Mouse (Mus musculus): ENCODE data around the gene Fancm.
"Not testable (repeated sequence)": the region's sequence is repeated elsewhere in the genome, so short reads cannot be mapped to it uniquely, and the experiment has no call there.

Fancm gene

DNA sequence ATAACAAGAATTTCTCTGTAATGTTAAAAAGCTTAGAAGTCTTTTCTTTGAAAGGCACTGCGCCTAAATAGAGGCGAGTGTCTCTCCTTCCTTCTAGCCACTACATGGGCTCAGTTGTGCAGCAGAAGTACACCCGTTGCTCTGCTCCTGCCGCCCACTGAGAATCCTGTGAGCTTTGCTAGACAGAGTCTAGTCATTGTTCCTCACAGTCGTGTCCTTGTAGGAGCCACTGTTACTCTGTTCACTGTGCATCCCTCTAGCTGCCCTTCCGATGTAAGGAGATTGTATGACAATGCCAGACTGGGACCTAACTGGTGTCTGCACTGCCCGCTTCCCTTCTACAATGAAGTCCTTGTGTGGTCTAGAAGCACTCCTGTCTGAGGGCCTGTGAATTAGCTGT, 43.6 kb downstream of the Fancm start:
- no peak for DNase-seq (ENCODE audit: inconsistent age in 2 of 2, low spot score in 1 of 2)

DNA sequence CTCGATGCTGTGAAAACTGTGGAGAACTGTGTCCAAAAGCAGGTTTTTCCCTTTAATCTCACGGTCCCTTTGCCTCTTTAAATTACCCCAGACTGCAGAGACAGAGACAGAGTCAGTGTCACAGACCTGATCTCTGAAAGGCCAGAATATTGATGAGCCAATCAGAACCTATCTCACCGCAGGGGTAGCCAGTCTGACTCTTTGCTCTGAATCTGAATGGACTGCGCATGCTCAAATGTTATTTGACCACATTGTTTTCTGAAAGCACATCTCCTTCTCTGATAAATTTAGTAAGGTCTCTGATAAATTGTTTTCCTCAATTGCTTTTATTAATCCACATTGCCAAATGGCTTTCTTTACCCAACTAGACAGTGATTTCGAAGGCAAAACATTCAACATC, 44.0 kb downstream of the Fancm start:
- no peak for DNase-seq (ENCODE audit: inconsistent age in 2 of 2, low spot score in 1 of 2)

DNA sequence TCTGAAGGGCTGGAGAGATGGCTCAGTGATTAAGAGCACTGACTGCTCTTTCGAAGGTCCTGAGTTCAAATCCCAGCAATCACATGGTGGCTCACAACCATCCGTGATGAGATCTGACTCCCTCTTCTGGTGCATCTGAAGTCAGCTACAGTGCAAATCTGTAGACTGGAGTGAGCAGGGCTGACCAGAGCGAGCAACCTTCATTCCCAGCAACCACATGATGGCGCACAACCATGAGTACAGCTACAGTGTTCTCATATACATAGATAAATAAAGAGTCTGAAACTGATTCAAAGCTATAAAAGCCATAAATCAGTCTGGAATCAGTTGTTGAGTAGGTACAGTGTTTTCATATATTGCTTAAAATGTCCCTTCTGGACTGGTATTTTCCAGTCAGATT, 60.7 kb downstream of the Fancm start:
- not testable (repeated sequence) for DNase-seq (ENCODE audit: inconsistent age in 2 of 2, low spot score in 1 of 2)

DNA sequence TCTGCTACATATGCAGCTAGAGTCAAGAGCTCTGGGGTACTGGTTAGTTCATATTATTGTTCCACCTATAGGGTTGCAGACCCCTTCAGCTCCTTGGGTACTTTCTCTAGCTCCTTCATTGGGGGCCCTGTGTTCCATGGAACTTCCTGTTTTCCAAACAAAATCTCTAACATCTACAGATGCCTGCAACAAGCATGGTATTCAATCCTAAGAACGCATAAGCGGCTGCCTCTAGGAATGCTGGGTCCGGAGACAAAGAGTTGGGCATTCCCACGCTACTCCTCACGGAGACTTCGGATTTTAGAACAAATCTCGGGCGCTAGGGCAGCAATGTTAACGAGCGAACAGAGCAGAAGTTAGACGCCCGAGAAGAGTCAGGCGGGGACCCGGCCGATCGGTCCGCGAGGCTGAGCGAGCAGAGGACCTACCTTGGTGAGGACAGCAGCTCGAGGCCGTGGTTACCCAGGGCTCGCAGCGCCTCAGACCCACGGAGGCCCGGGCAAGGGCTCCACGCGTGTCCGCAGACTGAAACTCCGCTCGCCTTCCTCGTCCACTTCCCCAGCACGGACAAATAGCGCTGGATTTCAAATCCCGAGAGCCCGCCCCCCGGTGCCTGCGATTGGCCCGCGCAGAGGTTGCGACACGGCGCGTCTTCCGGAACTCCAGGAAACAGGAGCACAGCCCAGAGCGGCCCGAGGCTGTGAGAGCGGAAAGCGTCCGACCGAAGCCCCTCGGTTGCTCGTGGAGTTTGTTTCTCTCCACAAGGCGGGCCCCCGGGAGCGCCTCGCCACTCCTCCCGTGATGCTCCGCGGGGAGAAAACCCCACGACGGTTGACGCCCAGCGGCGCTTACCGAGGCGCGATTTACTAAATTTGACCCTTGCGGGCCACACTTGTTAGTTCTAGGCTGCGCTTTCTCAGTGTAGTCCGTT, 96.9 kb downstream of the Fancm start, which contains the start of gene Mis18bp1:
Gene Mis18bp1, minus strand, starts transcription at position 584 of the 931 bp plus-strand sequence.
- DNase-seq (ENCODE audit: inconsistent age in 2 of 2, low spot score in 1 of 2): peak; percentile 96 to 98

DNA sequence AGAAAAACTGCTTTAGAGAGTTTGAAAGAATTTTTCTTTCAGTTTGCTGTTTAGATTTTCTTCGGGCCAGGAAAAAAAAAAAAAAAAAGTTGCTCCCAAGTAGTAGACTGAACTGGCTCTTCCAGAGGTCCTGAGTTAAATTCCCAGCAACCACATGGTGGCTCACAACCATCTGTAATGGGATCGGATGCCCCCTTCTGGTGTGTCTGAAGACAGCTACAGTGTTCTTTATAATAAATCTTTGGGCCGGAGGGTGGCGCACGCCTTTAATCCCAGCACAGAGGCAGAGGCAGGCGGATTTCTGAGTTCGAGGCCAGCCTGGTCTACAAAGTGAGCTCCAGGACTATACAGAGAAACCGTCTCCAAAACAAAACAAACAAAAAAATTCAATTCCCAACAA, 97.6 kb downstream of the Fancm start:
- peak in 1 of 2 experiments; percentile 64 for DNase-seq (ENCODE audit: inconsistent age in 2 of 2, low spot score in 1 of 2)

DNA sequence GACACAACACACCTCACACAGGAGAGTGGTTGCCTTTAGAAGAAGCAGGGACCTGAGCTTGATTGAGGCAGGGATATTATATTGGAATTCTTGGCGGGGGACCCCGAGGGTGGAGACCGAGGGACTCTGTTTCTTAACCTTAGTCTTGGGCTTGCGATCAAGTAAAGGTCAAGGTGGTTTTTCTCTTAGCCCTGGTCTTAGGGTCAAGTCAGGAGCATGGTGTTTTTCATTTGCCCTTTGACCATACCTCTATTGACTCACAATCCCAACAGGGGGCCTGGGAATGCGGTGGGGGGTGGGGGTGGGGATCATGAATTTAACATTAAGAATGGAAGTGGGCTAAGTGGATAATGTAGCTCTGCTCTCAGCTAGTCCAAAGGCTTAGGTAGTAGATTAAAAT, 98.3 kb downstream of the Fancm start:
- peak in 1 of 2 experiments; percentile 9 for DNase-seq (ENCODE audit: inconsistent age in 2 of 2, low spot score in 1 of 2)
